30 mouse cellular contexts compared by ENCODE assay signal in the genomic region with DNA sequence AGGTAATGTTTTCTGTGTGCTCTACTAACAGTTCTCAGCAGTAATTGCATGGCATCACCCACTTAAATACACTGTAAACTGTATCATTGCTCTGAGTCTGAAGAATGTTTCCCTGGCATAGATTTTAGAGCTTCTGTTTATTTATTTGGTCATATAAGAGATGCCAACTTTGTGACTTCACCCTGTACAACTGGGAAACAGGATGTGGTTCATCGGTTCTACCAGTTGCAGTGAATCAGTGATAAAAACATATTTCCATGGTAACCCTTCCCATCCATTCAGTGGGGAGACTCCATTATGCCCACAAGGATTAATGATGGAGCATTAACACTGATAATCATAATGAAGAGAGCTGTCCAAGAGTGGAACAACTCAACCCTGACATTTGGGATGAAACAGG.
DNase-seq lines count a peak whose midpoint lies in the region; ATAC-seq and TF ChIP-seq lines count a peak whose summit lies in the region.
"Had no signal": no experiment of that assay in that cellular context is flagged by ENCODE, and none has a peak within 500 bp of the region (broad histone marks: within the 10 kb centered on the region; RNA-seq: fewer than 3 reads in every experiment).

No protein-coding gene starts in this region.

- TF ChIP-seq CTCF in kidney, adult 2 months (conservative IDR thresholded peaks at IDR 0.05; ENCODE audit: insufficient read depth, insufficient read length, low read depth, low read length) = no peak

- H3K4me1 ChIP-seq in kidney, embryonic 14.5 days (ENCODE audit: control insufficient read depth, insufficient read depth, low read length) = no peaks in the 10 kb centered on the region
- H3K4me1 ChIP-seq in kidney, adult 2 months (ENCODE audit: control insufficient read depth, insufficient read depth, low read length) = no peaks in the 10 kb centered on the region
- H3K4me1 ChIP-seq: embryonic facial prominence, embryonic 10.5 days; embryonic facial prominence, embryonic 13.5 days had no signal

- ATAC-seq in kidney, embryonic 14.5 days (ENCODE audit: low FRiP score, low TSS enrichment) = no peak
- ATAC-seq: activated CD4-positive, CD25-positive, alpha-beta regulatory T cell, adult 4 months; forebrain, embryonic 14.5 days; forebrain, postnatal 0 days; intestine, postnatal 0 days had no signal

- H3K9ac ChIP-seq in kidney, embryonic 14.5 days (ENCODE audit: low read depth, low read length) = no peak overlapping the region
- H3K9ac ChIP-seq: embryonic facial prominence, embryonic 13.5 days; forebrain, postnatal 0 days; heart, embryonic 12.5 days; heart, embryonic 15.5 days; hindbrain, embryonic 14.5 days had no signal

- no peaks in the 10 kb centered on the region for H3K36me3 ChIP-seq in kidney, embryonic 14.5 days (ENCODE audit: control insufficient read depth, insufficient read depth, low read length)
- no peaks in the 10 kb centered on the region for H3K36me3 ChIP-seq in kidney, adult 2 months (ENCODE audit: control insufficient read depth, insufficient read depth, low read length)
- H3K36me3 ChIP-seq: embryonic facial prominence, embryonic 10.5 days; embryonic facial prominence, embryonic 13.5 days; forebrain, embryonic 10.5 days; heart, embryonic 12.5 days; heart, embryonic 15.5 days; hindbrain, embryonic 10.5 days had no signal

- DNase-seq in 3134 (ENCODE audit: extremely low read depth, insufficient read length, low spot score) = peak; percentile 57
- peak; percentile 71 for DNase-seq in Muller cell, postnatal 12 days (ENCODE audit: inconsistent ontology term)
- peak; percentile 16 for DNase-seq in adipocyte (ENCODE audit: low spot score)
- DNase-seq in gastrocnemius, postnatal 10 days = no peak
- no peak for DNase-seq in kidney, adult 2 months
- DNase-seq: adrenal gland, postnatal 10 days; adrenal gland, postnatal 36 days; cerebellum, adult 11 months; cerebellum, adult 2 months; cerebellum, adult 9-11 months; cerebellum, postnatal 36 days; embryo, embryonic 11 days; forebrain, postnatal 0 days; gastrocnemius, adult 2 months; gastrocnemius, postnatal 25 days; heart, adult 18-20 months; heart, postnatal 10 days; heart, postnatal 36 days; kidney, adult 8-10 months had no signal

- H3K27me3 ChIP-seq in kidney, embryonic 14.5 days (ENCODE audit: control insufficient read depth, insufficient read depth, low read length) = no peaks in the 10 kb centered on the region
- H3K27me3 ChIP-seq in kidney, adult 2 months (replicated peaks; ENCODE audit: control insufficient read depth, insufficient read depth, low read length) = no peaks in the 10 kb centered on the region
- H3K27me3 ChIP-seq: embryonic facial prominence, embryonic 13.5 days; heart, embryonic 12.5 days; heart, embryonic 15.5 days had no signal

- H3K4me2 ChIP-seq in kidney, embryonic 14.5 days (replicated peaks; ENCODE audit: low read depth, low read length) = no peak overlapping the region
- H3K4me2 ChIP-seq: embryonic facial prominence, embryonic 13.5 days; heart, embryonic 12.5 days; heart, embryonic 15.5 days; hindbrain, embryonic 14.5 days had no signal

- H3K4me3 ChIP-seq in kidney, embryonic 14.5 days (ENCODE audit: low read length) = no peak overlapping the region
- no peak overlapping the region for H3K4me3 ChIP-seq in kidney, adult 2 months (ENCODE audit: insufficient read depth, low read depth, low read length)
- H3K4me3 ChIP-seq: embryonic facial prominence, embryonic 10.5 days; embryonic facial prominence, embryonic 13.5 days; forebrain, embryonic 10.5 days; gastrocnemius, adult 2 months; heart, embryonic 12.5 days; heart, embryonic 15.5 days; hindbrain, embryonic 10.5 days had no signal

- no peaks in the 10 kb centered on the region for H3K9me3 ChIP-seq in kidney, embryonic 14.5 days (ENCODE audit: control insufficient read depth, low read length)
- H3K9me3 ChIP-seq: embryonic facial prominence, embryonic 10.5 days; embryonic facial prominence, embryonic 13.5 days; forebrain, embryonic 10.5 days; heart, embryonic 12.5 days; heart, embryonic 15.5 days; hindbrain, embryonic 10.5 days had no signal

- H3K27ac ChIP-seq in kidney, embryonic 14.5 days (ENCODE audit: low read depth, low read length) = no peak overlapping the region
- H3K27ac ChIP-seq in kidney, adult 2 months (ENCODE audit: insufficient read depth, low read depth, low read length) = no peak overlapping the region
- H3K27ac ChIP-seq: embryonic facial prominence, embryonic 10.5 days; embryonic facial prominence, embryonic 13.5 days; forebrain, embryonic 10.5 days; gastrocnemius, adult 2 months; heart, embryonic 15.5 days; hindbrain, embryonic 10.5 days; hindbrain, embryonic 14.5 days had no signal

- WGBS in kidney, embryonic 14.5 days = 88% methylated on average over 1 of the region's 1 CpGs
- 83% methylated on average over 1 of the region's 1 CpGs for WGBS in kidney, adult 2 months

- no peak for TF ChIP-seq POLR2A in kidney, adult 2 months (IDR thresholded peaks at IDR 0.05; ENCODE audit: low read depth, low read length)

Comparison
In these comparisons a context has a peak if more than half of its experiments do, and no peak if none do; other contexts are left out.
1. DNase-seq: peak in 3134 (single experiment), Muller cell, postnatal 12 days (single experiment) and adipocyte (single experiment); none in gastrocnemius, postnatal 10 days (single experiment) and kidney, adult 2 months (single experiment).